ENCODE assay signal across 15 mouse cellular contexts in the genomic region with DNA sequence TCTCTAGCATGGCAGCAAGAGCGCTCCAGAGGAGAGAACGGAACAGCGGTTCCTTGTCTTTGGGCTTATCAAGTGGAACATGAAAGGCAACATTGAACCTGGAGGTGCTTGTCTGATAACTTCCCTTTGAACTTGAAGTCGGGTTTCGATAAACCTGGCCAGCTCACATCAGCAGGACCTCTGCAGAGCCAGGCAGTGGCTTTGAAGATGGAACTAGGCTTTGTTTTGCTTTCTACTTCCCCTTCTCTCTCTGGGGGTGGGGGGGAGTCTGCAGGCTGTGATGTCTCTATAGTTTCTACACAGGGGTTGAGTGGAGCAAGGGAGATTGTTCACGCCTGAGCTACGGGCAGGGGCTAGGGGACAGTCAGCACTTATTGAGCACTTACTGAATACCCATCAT. TPM values are rescaled to one million over a fixed set of nuclear protein-coding genes. Genes with fewer than 3 reads are reported as not detected.
"Had no signal": no experiment of that assay in that cellular context is flagged by ENCODE, and none has a peak within 500 bp of the region (broad histone marks: within the 10 kb centered on the region; RNA-seq: fewer than 3 reads in every experiment).

No protein-coding gene starts in this region.

- H3K27me3 ChIP-seq: liver, embryonic 15.5 days; midbrain, embryonic 12.5 days; neural tube, embryonic 13.5 days had no signal

- H3K36me3 ChIP-seq: liver, embryonic 15.5 days had no signal

- H3K4me2 ChIP-seq: liver, embryonic 11.5 days; liver, embryonic 15.5 days; lung, embryonic 14.5 days; midbrain, embryonic 12.5 days; neural tube, embryonic 13.5 days had no signal

- H3K4me1 ChIP-seq: liver, embryonic 15.5 days had no signal

- H3K9ac ChIP-seq: liver, embryonic 15.5 days; lung, embryonic 14.5 days; midbrain, embryonic 12.5 days; neural tube, embryonic 13.5 days had no signal

- H3K4me3 ChIP-seq: limb, embryonic 10.5 days; liver, embryonic 15.5 days; midbrain, embryonic 12.5 days; neural tube, embryonic 13.5 days had no signal

- ATAC-seq: intestine, embryonic 16.5 days; midbrain, embryonic 16.5 days had no signal

- H3K27ac ChIP-seq: liver, embryonic 15.5 days had no signal

- DNase-seq: kidney, adult 2 months; kidney, postnatal 36 days; layer of hippocampus, adult 9-11 months; lung, embryonic 14.5 days; lung, postnatal 10 days; lung, postnatal 4 days; right cerebral cortex, postnatal 14 days had no signal

- H3K9me3 ChIP-seq: limb, embryonic 10.5 days; liver, embryonic 15.5 days; midbrain, embryonic 12.5 days; neural tube, embryonic 13.5 days had no signal

RNA-seq across cellular contexts. Expression of gene Nkd1, which starts 59.6 kb away (rescaled TPM):
- total RNA-seq: megakaryocyte-erythroid progenitor cell, adult 5-6 weeks had no signal
